Mouse (Mus musculus) heart, adult 2 months (tissue): ENCODE results near the gene Kalrn. TPM values are rescaled to one million over a fixed set of nuclear protein-coding genes. Genes with fewer than 3 reads are reported as not detected.

Source experiments
- DNase-seq, 2 experiments: peaks; one replicate each; pipeline ENCODE4 v3.0.0; 2021
- H3K27ac ChIP-seq: fragments of 200-600 bp; 2 replicates; pipeline ENCODE4 v1.8.1; 2022
- H3K27me3 ChIP-seq: fragments of 200-500 bp; 2 replicates; pipeline ENCODE4 v1.6.1; 2012; ENCODE audit warnings: mild to moderate bottlenecking, low read length, inconsistent platforms, mixed read lengths; ENCODE audit not compliant: control insufficient read depth, insufficient read depth
- H3K36me3 ChIP-seq: fragments of 200-500 bp; 2 replicates; pipeline ENCODE4 v1.6.1; 2012; ENCODE audit warnings: low read length, inconsistent platforms; ENCODE audit not compliant: control insufficient read depth, insufficient read depth
- H3K4me1 ChIP-seq: fragments of 200-500 bp; 2 replicates; pipeline ENCODE4 v1.6.1; 2011; ENCODE audit warnings: low read length; ENCODE audit not compliant: control insufficient read depth, insufficient read depth
- H3K4me3 ChIP-seq: fragments of 200-600 bp; 2 replicates; pipeline ENCODE4 v1.8.1; 2022
- H3K79me2 ChIP-seq: fragments of 200-500 bp; replicated peaks from 2 replicates; pipeline ENCODE4 v1.6.1; 2012; ENCODE audit warnings: mild to moderate bottlenecking, inconsistent platforms, low read length, moderate library complexity, mixed read lengths; ENCODE audit not compliant: control insufficient read depth, insufficient read depth
- H3K9ac ChIP-seq: fragments of 200-500 bp; 2 replicates; pipeline ENCODE4 v1.6.1; 2012; ENCODE audit warnings: low read depth, mild to moderate bottlenecking, control low read depth, inconsistent platforms, low read length, mixed read lengths
- CTCF ChIP-seq: fragments of 200-600 bp; IDR thresholded peaks from 2 replicates; pipeline ENCODE4 v1.8.1; 2022; ENCODE audit warnings: antibody characterized with exemption, mild to moderate bottlenecking, moderate library complexity
- EP300 ChIP-seq: fragments of 200-500 bp; IDR thresholded peaks from 2 replicates; pipeline ENCODE4 v1.6.1; 2011; ENCODE audit warnings: low read depth, low read length, control low read depth; ENCODE audit not compliant: insufficient read depth
- POLR2A ChIP-seq: fragments of 200-500 bp; IDR thresholded peaks from 2 replicates; pipeline ENCODE4 v1.6.1; 2011; ENCODE audit warnings: mild to moderate bottlenecking, low read depth, low read length, control low read depth; ENCODE audit not compliant: insufficient read depth
- WGBS: fragments of 180-500 bp; shearing (Covaris S2); methylation state at CpG from one replicate; pipeline ENCODE4 v1.1.7; 2018; 5-methylcytosine and 5-hydroxymethylcytosine counted together
- intact Hi-C: fragments of 180-260 bp; cut with DNase I; formaldehyde crosslinking; loops from one replicate; pipeline ENCODE4 v1.15.1; 2025
- polyA plus RNA-seq: library from polyadenylated mRNA; depleted of rRNA; stranded (reverse); fragments of >200 nt; gene quantifications from 2 replicates; pipeline ENCODE4 v1.2.3, GENCODE M21; 2012
- total RNA-seq, 2 experiments: library from RNA; stranded (reverse); gene quantifications; 2 replicates each; pipeline ENCODE4 v1.2.3; 2021

Gene Kalrn
- total and polyA plus RNA-seq, 3 experiments, result 8.2 to 31.8 (median 26.1) TPM

DNA sequence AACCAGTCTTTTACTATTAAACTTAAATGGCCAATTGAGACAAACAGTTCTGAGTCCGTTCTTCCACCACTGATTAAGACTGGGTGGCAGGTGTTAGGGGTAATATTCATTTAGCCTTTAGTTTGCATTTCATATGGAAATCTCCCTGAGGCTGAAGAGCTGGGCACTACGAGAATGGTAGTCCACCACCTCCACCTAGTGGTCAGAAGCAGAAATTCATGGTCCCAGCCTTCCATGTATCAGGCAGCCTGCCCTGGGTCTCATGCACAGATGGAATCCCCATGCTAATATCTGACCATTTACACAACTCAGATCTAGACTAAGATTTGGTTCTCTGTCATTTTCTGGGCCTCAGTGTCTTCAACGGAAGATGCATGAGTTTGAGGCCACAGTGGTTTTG is 458.7 kb downstream of the Kalrn start:
- Histone ChIP-seq H3K9ac (no peak overlapping the region), H3K27ac (no peak overlapping the region), H3K4me3 (no peak overlapping the region), H3K27me3 (no peaks in the 10 kb centered on the region), H3K4me1 (no peaks in the 10 kb centered on the region), H3K36me3 (no peaks in the 10 kb centered on the region), H3K79me2 (no peaks in the 10 kb centered on the region)
- WGBS, result 4% methylated on average over 3 of the region's 3 CpGs
- TF ChIP-seq EP300 (peak; percentile 92), CTCF (peak; percentile 89), POLR2A (no peak)
- peak; percentile 55 to 63 for DNase-seq
- intact Hi-C loops, result loop anchor here (1.0 to 5.0 kb wide), 2 partner anchors 115 to 287 kb away; partner anchors contain the start of gene Itgb5

DNA sequence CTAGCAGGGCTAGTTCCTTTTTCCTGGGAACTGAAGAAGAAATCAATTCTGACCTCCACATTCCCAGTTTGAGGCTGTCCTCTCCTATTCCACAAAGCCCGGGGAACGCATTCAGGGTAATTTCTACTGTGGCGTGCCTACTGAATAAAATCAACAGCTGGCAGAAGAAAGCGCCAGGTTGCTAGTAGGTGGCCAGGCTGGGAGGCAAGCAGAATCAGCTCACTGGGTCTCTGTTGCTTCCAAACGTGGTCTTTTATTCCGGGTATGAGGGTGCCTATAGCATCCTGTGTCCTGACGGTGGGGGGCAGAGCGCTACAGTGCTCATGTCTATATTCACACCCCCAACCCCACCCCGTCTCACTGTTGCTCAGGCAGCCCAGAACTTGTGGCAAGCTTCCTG is 460.2 kb downstream of the Kalrn start:
- no peak overlapping the region for H3K9ac ChIP-seq
- H3K79me2 ChIP-seq, result no peaks in the 10 kb centered on the region
- no peak for TF ChIP-seq CTCF
- TF ChIP-seq POLR2A, result no peak
- TF ChIP-seq EP300, result no peak
- no peak overlapping the region for H3K4me3 ChIP-seq
- no peaks in the 10 kb centered on the region for H3K36me3 ChIP-seq
- DNase-seq, result no peak
- intact Hi-C loops, result loop anchor here (2.0 to 5.0 kb wide), 2 partner anchors 14 to 286 kb away; partner anchors contain the start of gene Itgb5
- no peak overlapping the region for H3K27ac ChIP-seq
- H3K27me3 ChIP-seq, result no peaks in the 10 kb centered on the region
- WGBS, result 94% methylated on average over 9 of the region's 9 CpGs
- no peaks in the 10 kb centered on the region for H3K4me1 ChIP-seq

DNA sequence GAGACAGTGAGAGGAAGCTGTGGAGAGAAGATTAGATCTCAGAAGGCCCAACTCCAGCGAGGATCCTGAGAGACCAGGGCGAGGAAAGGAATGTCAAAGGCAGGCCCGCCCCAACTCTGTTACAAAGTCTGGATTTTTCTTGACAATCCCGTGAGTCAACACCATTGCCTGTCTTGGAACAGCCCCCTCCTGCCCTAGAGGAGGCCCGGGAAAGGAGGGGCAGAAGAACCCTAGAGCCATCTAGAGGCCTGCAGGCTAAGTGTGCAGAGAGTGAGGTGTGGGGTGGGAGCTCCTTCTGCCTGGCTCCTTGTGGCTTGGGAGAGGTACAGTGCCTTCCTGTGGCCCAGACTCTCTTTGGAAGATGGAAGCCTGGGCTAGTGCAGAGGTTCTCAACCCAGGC is 460.8 kb downstream of the Kalrn start:
- TF ChIP-seq EP300, result 0 out of 2 replicates have a peak, but pooled peaks have one; percentile 41
- no peak for TF ChIP-seq POLR2A
- TF ChIP-seq CTCF, result peak; percentile 67
- no peak overlapping the region for H3K4me3 ChIP-seq
- DNase-seq, result no peak
- WGBS, result 24% methylated on average over 5 of the region's 5 CpGs
- no peak overlapping the region for H3K27ac ChIP-seq
- intact Hi-C loops, result loop anchor here (2.0 to 5.0 kb wide), 2 partner anchors 14 to 285 kb away; partner anchors contain the start of gene Itgb5
- no peaks in the 10 kb centered on the region for H3K4me1 ChIP-seq
- no peak overlapping the region for H3K9ac ChIP-seq
- H3K27me3 ChIP-seq, result no peaks in the 10 kb centered on the region
- no peaks in the 10 kb centered on the region for H3K79me2 ChIP-seq
- H3K36me3 ChIP-seq, result no peaks in the 10 kb centered on the region

GRCm38 (mm10) chr16:34110840-34111625 is 462.3 kb downstream of the Kalrn start:
- no peak overlapping the region for H3K27ac ChIP-seq
- no peak for TF ChIP-seq CTCF
- no peak for TF ChIP-seq POLR2A
- TF ChIP-seq EP300, result no peak
- intact Hi-C loops, result loop anchor here (5.0 kb wide), 1 partner anchor 284 kb away; the partner anchor contains the start of gene Itgb5
- WGBS, result 91% methylated on average over 7 of the region's 7 CpGs
- H3K36me3 ChIP-seq, result no peaks in the 10 kb centered on the region
- H3K27me3 ChIP-seq, result no peaks in the 10 kb centered on the region
- DNase-seq, result no peak
- no peaks in the 10 kb centered on the region for H3K4me1 ChIP-seq
- H3K9ac ChIP-seq, result no peak overlapping the region
- H3K4me3 ChIP-seq, result no peak overlapping the region
- no peaks in the 10 kb centered on the region for H3K79me2 ChIP-seq

GRCm38 (mm10) chr16:34104427-34104826 is 468.9 kb downstream of the Kalrn start:
- H3K79me2 ChIP-seq, result no peaks in the 10 kb centered on the region
- intact Hi-C loops, result no loop called here
- no peaks in the 10 kb centered on the region; the same call in 1 of the 2 replicates for H3K4me1 ChIP-seq
- DNase-seq, result no peak
- no peak overlapping the region for H3K4me3 ChIP-seq
- no peaks in the 10 kb centered on the region for H3K27me3 ChIP-seq
- no peak for TF ChIP-seq EP300
- no peak for TF ChIP-seq CTCF
- TF ChIP-seq POLR2A, result no peak
- no peak overlapping the region for H3K27ac ChIP-seq
- no peaks in the 10 kb centered on the region for H3K36me3 ChIP-seq
- no peak overlapping the region for H3K9ac ChIP-seq
- WGBS, result 93% methylated on average over 6 of the region's 6 CpGs

GRCm38 (mm10) chr16:34102742-34103141 is 470.6 kb downstream of the Kalrn start:
- no peak overlapping the region for H3K4me3 ChIP-seq
- 51% methylated on average over 5 of the region's 5 CpGs for WGBS
- intact Hi-C loops, result no loop called here
- H3K4me1 ChIP-seq, result no peaks in the 10 kb centered on the region; the same call in 1 of the 2 replicates
- H3K9ac ChIP-seq, result no peak overlapping the region
- H3K79me2 ChIP-seq, result no peaks in the 10 kb centered on the region
- H3K27ac ChIP-seq, result no peak overlapping the region
- no peak for DNase-seq
- no peaks in the 10 kb centered on the region for H3K36me3 ChIP-seq
- TF ChIP-seq CTCF (peak; percentile 18; the same call in 1 of the 2 replicates), POLR2A (no peak)
- no peaks in the 10 kb centered on the region for H3K27me3 ChIP-seq
